Mouse (Mus musculus) thymus, postnatal 25 days (tissue): ENCODE results near the gene Copg1.
"Not testable (repeated sequence)": the region's sequence is repeated elsewhere in the genome, so short reads cannot be mapped to it uniquely, and the experiment has no call there.

Experiments
- DNase-seq: peaks from one replicate; pipeline ENCODE4 v3.0.0; 2022

Copg1 gene

DNA sequence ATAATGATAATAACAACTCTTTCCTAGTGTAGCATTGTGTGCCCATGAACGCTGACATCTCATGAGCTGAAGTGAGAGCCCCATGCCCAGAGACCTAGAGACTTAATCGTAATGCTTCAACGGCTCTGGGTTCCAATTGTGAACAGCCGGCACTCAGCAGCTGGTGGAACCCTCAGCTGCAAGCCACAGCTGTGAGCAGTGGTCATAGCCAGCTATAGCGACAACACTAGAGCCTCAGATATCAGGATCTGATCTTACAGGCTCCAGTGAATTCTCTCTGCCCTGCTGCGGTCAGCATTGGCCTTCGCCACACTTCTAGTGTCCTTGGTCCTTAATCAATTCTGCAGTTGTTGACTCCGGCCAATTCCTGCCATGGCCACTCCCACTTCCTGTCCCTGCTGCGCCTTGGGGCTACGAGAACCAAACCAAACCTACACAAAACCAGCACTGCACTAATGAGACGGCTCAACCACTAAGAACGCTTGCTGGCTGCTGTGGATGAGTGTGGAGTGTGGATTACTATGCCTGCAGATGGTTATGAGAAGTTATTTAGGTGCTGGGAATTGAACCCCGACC, 11.5 kb upstream of the Copg1 start:
- DNase-seq, result no peak

DNA sequence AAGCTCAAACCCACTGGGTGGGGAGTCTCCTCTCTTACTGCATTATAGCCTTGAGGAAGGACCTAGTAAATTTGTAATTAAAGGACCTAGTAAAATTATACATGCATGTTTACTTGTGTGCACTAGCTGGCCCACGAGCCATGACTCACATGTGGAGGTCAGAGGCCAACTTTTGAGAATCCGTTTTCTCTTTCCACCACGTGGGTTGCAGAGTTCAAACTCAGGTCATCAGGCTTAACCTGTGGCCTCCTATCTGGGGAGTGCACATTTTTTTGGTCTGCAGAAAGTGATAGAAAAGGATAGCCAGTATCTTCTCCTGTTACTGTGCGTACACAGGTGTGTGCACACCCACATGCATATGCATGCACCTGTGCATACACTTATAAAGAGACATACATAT, 8.6 kb upstream of the Copg1 start:
- DNase-seq, result no peak

DNA sequence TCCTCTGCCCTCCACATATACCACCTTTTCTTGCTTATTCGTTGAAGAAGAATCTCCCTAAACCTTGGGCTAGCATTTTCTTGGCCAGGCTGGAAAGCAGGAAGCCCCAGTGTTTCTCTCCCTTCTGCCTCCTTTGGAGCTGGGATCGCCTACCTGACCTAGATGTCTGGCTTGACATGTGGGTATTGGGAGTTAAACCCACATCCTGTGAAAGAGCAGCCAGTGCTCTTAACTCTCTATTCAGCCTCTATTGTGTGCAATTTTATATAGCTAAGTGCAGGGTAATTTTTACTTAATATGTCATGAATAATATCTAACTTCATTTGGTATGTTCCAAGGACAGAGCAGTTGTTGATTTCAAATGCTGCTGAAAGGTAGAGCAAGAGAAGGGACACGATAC, 8.0 kb upstream of the Copg1 start:
- DNase-seq, result peak; percentile 31

DNA sequence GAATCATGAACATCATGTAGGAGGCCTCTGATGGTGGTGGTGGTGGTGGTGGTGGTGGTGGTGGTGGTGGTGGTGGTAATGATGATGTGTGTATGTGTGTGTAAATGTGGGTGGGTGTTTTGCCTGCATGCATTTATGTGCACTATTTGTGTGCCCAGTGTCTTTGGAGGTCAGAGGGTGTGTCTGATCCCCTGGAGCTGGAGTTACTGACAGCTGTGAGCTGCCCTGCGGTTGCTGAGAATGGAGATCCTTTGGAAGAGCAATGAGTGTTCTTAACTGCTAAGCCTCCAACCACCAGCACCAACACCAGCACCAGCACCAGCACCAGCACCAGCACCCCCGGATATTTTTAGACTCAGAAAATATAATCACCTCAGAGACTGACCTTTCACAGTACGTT, 5.4 kb upstream of the Copg1 start:
- DNase-seq, result no peak

DNA sequence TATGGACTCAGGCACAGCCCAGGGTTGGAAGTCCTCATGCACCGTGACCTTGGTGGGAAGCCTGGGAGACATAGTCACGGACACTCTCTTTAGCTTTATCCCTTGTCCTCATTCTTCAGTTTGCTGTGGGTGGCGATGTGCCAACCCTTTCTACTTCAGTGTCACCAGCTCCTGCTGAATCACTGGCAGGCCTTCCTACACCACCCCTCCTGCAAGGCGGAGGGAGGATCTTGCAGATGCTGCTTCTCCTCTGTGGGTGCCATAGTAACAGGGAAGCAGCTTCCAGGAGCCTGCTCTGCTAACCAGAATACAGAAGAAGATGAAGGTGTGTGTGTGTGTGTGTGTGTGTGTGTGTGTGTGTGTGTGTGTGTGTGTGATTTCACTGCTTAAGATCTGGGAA, 4.8 kb upstream of the Copg1 start:
- DNase-seq, result no peak

- DNase-seq, result no peak
Observed at GRCm38 (mm10) chr6:87886721-87887120, 893 bp upstream of the Copg1 start.

GRCm38 (mm10) chr6:87893931-87894330, 6.3 kb downstream of the Copg1 start:
- DNase-seq, result no peak

GRCm38 (mm10) chr6:87898028-87898427, 10.4 kb downstream of the Copg1 start:
- DNase-seq, result no peak

- no peak for DNase-seq
Observed at GRCm38 (mm10) chr6:87906632-87907031, 19.0 kb downstream of the Copg1 start.

DNA sequence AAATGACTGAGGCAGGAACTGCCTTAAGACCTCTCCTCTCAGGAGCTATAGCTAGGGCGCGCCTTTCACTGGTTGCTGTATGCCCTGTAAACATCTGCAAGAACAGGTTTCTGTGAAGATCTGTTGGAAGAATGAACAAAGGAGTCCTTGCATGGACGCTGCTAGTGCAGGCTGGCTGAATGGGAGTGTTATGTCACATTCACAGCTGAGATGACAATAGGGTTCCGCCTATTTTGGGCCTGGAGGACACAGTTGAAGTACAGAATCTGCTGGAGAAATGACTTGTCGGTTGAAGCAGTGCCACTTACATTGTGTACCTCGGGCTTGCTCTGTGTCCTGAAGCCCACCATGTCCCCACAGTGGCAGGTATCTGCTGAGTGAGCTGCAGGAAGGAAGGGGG, 21.6 kb downstream of the Copg1 start:
- DNase-seq, result no peak

GRCm38 (mm10) chr6:87911559-87911958, 23.9 kb downstream of the Copg1 start:
- no peak for DNase-seq

- peak; percentile 83 for DNase-seq
Observed at GRCm38 (mm10) chr6:87913661-87914325, 26.2 kb downstream of the Copg1 start, which contains the start of gene Hmces. Hmces (plus strand) TSS chr6:87913935.

DNA sequence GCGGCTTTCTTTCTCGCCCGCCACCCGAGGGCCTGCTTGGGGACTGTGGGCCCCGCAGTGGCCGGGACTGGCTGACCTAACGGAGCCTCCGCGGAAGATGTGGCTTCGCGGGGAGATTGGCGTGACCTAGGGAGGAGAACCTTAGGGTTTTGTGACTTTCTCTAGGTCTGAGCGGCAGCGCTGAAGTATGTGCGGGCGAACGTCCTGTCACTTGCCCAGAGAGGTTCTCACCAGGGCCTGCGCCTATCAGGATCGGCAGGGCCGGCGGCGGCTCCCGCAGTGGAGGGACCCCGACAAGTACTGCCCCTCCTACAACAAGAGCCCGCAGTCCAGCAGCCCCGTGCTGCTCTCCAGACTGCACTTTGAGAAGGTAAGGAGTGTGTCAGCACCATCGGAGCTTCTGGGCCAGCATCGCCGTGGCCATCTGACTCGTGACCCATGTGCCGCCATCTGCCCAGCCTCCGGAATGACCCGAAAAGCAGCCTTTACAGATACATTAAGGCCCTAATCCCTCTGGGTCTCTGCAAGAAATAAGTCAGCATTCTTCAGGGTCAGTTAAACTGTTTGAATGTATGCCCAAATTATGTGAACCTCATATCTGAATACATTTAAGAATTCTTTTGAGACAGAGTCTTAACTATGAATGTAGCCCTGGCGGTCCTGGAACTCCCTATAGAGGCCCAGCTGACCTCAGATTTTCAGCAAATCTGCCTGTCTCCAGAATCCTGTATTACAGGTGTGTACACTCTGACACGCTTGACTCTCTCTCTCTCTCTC, 26.9 kb downstream of the Copg1 start:
- peak; percentile 37 for DNase-seq

DNA sequence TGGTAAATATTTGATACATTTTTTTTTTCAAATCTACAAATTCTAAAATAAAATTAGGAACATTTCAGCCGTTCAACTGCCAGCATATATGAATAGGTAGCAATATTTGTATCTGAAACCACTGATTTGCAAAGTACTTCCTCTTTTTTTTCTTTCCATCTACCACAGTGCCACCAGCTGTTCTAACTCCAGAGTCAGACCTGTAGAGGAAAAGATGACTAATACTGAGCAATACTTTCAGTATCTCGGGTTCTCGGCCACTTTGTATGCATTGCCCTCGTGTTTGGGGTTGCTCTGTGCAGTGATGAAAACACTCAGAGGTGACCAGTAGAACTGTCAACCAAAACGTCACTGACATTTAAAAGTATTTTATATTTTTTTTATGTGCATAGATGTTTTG, 28.3 kb downstream of the Copg1 start:
- no peak for DNase-seq

DNA sequence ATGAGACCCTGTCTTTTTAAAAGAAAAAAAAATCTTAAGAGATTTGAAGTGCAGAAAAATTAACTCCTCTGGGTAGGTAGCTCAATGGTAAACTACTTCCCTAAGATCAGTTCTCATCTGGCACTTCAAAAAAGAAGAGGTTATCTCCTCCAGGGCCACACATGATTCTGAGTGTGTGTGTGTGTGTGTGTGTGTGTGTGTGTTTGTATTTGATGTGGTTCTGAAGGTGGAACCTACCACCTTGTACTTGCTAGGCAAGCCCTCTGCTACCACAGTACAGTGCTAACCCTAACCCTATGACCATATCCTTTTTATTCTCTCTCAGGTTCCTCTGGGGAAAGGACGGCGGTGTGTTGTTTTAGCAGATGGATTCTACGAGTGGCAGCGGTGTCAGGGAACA, 33.6 kb downstream of the Copg1 start:
- DNase-seq, result no peak

GRCm38 (mm10) chr6:87923624-87924023, 36.0 kb downstream of the Copg1 start:
- no peak for DNase-seq

- no peak for DNase-seq
Observed at GRCm38 (mm10) chr6:87935037-87935436, 47.4 kb downstream of the Copg1 start.

- DNase-seq, result no peak
Observed at GRCm38 (mm10) chr6:87937178-87937788, 49.7 kb downstream of the Copg1 start.

- no peak for DNase-seq
Observed at GRCm38 (mm10) chr6:87938941-87939340, 51.3 kb downstream of the Copg1 start.

DNA sequence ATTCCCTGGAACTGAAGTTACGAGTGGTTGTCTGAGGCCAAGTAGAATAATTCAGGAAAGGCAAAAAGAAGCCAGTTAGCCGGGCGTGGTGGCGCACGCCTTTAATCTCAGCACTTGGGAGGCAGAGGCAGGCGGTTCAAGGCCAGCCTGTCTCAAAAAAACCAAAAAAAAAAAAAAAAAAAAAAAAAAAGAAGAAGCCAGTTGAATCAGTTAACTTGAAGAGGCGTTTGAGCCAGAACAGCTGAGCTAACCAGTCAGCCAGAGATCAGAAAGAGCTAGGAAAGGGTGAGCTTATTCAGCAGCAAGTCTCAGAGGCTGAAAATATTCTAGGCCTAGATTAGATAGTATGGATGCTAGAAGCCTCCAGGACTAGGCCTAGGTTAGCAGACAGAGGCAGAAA, 54.6 kb downstream of the Copg1 start:
- no peak for DNase-seq

DNA sequence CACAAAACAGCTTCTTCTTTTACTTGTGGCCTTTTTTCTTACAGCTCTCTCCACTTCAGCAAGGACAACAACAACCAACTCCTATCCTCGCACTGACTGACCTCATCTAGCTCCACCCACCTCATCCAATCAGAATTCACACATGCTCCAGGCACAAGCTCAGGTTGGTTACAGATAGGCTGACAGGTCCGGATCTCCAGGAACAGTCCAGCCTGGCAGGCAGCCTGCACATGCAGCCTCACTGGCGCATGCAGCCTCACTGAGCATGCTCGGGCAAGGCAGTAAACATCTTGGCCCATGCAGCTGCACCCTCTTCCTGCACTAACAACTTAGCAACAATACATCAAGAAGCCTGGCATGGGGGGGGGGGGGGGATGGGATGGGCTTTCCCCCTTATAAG, 74.8 kb downstream of the Copg1 start:
- not testable (repeated sequence) for DNase-seq
